Mouse (Mus musculus) cerebellum, postnatal 10 days (tissue): ENCODE measurements at regions not wholly inside any gene's neighbourhood (a gene's known extent, or its start where the extent isn't known, plus 50 kb on each side); places are given as distances from the start of the nearest gene placed in this dataset.
A peak's percentile ranks its signal among the peaks of the same experiment; 100 is the strongest.

Source experiments
- DNase-seq, 2 experiments: peaks; one replicate each; pipeline ENCODE4 v3.0.0; 2021; ENCODE audit warnings: mixed read lengths in 2 of 2

DNA sequence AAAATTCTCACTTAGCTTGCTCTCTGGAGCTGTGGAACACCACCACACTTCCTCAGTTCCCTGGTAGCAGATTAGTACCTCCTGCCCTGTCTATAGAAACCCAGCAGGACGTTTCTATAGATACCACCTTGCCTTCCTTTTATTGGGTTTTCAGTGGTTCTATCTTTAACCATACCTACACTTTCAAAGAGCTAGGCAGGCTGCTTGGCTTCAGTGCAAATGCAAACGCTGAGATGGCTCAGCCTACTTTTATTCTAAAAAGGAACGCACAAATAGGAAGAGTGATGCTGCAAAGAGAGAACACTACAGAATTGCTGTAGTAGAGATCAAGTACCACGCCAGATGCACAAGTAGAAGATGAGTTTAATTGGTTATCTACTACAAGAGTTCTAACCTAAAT is 120.9 kb upstream of the Ifne start:
- DNase-seq: no peak

DNA sequence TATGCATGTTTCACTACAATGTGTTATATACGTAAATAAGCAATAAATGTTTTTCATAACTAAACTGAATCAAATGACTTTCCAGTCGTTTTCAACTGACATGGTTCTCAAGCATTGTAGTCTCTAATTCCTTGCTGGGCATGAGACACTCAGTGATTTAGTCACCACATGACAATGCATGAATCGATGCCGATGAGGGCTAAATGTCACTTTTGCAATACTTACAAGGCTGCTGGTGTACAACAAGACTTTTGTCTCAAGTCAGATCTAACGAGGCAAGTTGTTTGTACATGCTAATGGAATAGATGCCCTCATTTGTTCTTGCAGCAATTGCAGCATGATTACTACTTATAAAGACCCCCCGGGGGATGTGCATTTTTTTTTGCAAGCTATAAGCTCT is 120.2 kb upstream of the Ifne start:
- DNase-seq: no peak

DNA sequence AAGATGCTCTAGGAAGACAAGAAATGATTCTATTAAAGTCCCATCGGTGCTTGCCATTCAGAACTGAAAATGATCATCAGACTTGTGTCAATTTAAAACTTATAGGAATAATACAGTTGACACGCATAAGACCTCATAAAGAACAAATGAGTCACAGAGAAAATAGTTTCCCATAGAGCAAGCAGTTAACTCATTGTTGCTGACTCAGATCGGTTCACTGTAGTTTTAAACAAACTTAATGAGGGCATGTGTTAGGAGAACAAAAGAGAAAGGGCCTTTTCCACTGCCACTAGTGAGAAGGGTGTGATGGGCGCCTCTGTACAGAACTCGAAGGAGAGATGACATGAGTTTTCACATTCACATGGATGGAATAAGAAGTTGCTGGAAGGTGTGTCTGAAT is 118.3 kb upstream of the Ifne start:
- no peak for DNase-seq

DNA sequence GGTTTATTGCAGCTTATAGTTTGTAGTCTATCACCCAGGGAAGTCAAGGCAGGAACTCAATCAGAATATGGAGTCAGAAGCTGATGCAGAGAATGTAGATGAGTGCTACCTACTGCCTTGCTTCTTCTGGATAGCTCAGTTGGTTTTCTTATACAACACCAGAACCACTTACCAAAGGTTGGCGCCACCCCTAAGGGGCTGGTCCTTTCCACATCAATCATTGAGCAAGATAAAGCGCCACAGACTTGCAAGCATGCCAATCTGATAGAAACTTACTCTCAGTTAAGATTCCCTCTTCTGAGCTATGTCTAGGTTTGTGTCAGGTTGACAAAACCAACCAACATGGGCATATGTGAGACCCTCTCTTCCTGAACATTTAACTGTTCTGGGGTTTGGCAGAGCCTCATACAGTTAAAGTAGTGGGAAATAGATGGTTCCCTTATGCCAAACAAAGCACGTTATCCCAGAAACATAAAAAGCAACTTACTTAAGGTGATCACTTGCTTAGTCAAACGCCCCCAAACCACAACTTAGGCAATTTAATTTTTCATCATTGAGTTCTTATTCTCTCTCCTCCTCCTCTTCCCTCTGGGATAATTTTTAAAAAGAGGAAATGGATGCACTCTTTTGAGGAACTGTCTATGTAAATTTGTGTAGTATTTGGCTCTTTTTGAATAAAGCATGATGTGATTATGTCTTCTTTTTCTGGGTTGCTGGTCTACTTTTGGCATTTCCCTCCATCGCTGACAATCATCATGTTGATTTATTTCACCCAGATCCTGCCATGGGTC is 115.3 kb upstream of the Ifne start:
- DNase-seq: no peak

DNA sequence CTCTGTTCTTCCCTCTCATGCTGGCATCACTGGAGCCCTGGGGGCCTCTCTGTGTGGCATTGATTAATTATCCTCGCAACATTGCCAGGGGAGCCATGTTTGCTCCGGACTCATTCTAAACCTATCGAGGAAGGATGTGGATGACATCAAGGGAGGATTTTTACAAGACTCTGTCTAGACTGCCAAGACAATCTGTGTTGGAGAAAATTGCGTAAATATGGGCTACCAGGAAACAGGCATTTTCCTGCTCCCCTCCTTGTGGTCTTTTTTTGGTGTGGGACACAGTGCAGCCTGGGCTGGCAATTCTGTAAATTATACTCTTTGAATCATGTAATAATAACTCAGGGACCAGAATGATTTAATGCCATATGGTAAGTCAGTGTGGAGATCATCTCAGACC is 114.5 kb upstream of the Ifne start:
- no peak for DNase-seq

DNA sequence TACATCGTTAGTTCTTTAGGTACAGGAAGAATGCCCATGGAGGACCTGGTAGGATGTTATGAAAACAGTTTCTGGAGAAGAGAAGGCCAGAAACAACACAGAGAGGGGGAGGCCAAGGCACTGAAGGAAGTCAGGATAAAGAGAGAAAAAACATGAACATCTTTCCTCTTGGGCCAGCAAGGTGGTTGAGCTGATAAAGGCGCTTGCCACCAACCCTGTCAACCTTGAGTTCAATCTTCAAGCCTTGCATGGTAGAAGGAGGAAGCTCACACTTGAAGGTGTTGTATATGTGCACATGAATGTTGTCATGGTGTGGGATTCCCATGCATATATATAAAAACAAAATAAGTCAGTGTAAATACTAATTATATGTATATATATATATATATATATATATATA is 112.5 kb upstream of the Ifne start:
- no peak for DNase-seq

DNA sequence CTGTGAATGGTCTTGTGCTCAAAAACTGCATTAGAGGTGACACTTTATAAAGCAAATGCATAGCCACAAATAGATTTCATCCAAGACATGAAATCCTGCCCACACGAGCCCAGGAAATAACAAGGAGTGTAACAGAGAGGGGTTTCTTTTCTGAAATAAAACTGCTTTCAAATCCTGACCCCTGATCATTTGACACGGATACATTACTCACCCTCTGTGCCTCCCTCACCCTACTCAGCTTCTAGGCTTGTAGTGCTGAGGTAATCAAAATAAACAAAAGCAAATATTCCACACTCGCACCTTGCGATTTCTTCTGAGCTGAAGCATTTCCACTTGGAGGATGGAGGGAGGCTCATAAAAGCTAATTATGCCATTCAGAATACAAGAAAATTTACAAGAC is 108.4 kb upstream of the Ifne start:
- DNase-seq: no peak

DNA sequence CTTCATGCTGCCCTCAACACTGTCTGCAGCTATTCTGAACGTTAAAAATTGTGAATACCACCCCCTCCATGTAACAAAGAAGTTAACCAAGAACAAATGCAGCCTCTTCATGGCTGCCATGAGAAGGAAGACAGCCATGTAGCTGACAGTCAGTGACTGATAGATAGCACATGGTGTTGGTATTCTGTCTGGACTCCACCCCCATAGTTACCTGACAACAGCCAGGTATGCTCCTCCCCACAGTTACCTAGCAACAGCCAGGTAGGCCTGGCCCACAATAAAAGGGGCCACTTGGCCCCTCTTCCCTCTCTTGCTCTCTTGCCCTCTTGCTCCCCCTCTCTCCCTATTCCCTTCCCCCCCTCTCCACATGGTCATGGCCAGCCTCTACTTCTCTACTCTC is 107.1 kb upstream of the Ifne start:
- DNase-seq: no peak

DNA sequence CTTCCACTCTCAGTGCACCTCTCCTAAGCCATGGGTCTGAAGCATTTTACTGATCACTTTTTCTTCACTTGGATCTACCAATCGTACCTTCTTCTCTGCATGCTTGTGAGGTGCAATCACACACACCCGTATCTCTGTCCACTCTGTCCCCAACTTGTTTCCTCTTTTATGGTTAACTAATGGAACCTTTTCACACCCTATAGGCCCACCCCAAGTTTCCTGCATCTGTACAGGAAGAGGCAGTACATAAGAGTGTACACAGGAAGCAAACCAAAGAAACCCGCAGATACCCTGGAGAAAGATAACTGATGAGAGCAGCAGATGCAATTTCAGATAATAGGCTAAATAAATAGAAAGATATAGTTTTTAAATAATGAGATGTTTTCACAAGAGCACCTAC is 102.5 kb upstream of the Ifne start:
- DNase-seq: no peak

DNA sequence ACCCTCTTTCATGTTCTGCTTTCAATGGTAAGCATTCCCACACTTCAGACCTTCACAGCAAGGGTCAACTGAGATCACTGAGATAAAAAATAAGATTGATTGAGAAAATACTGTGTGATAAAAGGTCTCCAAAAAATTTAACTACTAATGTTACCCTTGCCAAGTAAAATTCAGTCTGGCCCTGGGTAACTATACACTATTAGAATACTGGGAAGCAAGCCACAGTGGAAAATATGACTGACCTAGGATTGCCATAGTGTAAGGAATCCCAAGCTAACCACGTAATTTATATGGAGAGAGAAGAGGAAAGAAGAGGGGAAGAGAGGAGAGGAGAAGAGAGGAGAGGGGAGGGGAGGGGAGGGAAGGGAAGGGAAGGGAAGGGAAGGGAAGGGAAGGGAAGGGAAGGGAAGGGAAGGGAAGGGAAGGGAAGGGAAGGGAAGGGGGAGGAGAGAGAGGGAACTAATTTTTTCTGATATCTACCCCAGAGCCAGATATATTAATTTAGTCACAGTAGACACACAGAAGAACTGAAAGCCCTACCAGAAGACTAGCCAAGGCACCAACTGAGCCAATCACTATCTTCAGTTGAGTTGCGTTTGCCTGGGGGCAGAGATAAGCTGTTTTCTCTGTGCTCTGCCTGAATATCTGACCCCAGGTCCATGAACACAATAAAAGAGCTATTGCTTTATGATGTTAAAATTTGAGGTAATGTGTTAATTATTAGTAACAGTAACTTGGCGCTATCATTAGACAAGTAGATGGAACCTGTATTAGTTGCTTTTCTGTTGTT is 97.3 kb upstream of the Ifne start:
- DNase-seq: no peak

DNA sequence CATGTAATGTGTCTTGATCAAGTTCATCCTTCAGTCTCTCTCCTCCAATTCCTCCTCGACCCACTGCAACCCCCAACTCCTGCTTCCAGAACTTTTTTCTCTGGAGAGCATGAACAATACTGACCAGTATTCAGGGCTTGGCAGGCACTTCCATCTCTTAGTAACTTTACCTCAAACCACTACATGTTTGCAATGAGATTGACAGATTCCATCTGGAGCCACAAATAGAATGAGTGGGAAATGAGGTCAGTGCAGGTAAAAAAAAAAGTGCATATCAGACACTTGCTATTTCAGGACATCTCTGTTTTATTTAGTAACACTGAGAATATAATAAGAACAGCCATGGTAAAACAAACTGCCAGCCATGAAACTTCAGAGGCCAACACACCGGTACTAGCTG is 94.5 kb upstream of the Ifne start:
- DNase-seq: no peak

DNA sequence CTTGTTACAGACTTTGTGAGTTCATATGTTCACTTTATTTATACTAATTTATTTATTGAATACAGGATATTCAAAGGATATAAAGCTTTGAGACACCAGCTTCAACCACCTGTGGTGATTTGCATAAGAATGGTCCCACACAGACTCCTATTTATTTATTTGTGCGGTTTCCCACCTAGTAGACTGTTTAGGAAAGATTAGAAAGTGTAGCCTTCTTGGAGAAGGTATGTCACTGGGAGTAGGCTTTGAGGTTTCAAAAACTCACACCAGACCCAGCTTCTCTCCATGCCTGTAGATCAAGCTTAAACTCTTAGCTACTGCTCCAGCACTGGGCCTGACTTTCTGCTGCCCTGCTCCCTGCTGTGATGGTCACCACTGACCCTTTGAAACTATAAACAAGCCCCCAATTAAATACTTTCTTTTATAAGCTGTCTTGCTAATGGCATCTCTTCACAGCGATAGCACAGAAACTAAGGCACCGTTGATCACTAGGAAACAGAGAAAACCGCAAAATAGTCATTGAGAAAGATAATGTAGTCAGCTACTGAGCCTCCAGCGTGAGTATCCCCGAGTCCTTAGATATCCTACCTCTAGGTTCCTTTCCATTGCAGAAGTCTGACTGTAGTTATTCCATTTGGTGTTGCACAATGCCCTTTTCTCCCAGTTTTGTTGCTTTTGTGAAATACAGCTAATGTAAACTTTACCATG is 89.3 kb upstream of the Ifne start:
- DNase-seq: no peak

DNA sequence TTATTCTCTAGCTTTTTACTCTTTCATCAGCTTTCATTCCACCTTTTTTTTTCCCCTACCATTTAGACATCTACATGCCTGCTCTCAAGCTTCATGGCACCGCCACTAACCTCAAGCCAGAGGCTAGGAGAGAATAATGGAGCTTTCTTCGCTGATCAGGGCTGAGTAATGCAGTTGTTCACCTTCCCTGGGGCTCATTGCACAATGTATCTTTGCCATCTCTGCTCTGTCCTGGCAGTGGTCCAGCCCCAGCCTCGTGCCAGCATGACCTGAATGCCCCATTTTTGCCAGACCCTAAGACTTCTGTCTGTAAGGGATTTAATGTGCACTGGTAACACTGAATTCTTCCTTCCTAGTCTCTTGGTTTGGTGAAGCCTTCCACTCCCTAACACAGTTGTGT is 79.6 kb upstream of the Ifne start:
- DNase-seq: peak; percentile 22 to 34

DNA sequence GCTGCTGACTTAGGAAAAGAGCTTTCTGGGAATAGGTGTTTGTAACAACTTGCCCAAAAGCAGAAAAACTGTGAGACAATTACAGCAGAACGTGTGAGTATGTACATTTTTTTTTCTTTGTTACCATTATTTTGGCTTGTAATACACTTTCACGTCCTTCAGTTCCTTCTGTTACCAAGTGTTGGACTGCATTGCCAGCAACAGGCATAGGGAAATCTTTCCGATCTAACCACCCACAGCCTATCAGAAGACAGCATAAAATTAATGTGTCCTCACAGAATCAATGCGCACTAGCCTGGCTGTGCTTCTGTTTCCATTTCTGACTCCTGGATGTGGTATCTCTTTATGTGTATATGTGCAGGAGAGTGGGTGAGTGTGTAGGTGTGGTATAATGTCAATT is 76.6 kb upstream of the Ifne start:
- no peak for DNase-seq

DNA sequence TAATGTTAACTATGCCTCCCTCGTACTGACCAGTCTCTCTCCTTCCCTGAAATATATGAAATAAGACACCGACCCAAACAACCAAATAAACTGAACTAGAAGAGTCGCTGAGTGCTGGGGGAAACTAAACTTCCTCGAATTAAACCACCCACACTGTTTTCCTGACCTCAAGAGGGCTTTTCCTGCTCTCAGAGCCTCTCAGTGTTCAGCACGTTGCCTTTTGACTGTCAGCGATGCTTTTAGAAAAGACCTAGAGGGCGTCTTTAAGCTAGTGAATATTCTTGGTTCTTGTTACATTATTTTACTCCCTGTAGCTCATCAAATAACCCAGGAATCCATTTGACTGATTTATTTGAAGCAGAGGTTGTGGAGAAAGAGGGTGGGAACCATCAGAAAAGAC is 76.2 kb upstream of the Ifne start:
- no peak for DNase-seq

DNA sequence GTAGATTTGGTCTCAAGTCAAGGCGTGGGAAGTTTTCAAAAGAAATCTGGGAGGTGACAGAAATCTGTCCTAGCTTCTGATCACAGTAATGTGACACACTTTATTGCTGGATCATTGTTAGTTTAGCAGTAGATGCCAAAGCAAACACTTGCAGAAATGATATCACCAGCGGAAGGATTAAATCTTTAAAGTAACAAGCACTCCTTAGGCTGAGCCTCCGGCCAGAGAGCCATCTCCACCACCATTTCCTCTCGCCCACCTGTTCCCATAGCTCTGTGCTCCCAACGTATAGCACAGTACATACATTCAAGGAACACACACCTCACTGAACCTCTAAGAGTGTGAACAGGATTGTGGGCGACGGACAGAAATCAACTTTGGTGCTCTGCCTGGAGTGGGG is 75.6 kb upstream of the Ifne start:
- DNase-seq: no peak

DNA sequence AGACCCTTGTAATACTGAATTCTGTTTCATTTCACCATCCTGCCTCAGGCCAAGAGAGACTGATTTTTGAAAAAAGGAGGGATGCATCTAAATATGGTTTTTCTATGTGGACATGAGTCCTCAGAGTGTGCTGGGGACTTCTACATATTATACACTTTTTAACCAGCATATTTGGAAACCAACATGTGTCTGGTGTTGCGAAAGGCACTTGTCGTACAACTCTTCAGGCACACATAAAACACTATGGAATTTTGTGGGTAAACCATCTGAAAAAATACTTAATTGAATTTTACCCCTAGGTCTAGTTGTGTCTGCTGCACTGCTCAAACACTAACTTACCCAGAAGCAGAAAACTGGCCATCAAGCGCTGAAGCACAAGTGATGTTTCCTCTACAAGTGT is 74.0 kb upstream of the Ifne start:
- no peak for DNase-seq

DNA sequence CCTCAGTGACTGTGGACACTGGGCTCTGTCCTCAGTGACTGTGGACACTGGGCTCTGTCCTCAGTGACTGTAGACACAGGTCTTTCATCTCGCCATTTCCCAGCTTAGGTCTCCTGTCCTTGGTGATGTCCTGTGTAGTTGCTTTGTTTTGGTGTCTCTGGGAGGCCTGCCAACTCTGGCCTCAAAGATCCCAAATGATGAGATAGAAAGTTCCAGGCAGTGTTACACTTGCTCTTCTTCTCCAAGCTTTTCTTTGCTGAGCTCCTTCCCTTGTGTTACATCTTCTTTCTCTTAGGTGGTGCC is 71.0 kb upstream of the Ifne start:
- DNase-seq: no peak

DNA sequence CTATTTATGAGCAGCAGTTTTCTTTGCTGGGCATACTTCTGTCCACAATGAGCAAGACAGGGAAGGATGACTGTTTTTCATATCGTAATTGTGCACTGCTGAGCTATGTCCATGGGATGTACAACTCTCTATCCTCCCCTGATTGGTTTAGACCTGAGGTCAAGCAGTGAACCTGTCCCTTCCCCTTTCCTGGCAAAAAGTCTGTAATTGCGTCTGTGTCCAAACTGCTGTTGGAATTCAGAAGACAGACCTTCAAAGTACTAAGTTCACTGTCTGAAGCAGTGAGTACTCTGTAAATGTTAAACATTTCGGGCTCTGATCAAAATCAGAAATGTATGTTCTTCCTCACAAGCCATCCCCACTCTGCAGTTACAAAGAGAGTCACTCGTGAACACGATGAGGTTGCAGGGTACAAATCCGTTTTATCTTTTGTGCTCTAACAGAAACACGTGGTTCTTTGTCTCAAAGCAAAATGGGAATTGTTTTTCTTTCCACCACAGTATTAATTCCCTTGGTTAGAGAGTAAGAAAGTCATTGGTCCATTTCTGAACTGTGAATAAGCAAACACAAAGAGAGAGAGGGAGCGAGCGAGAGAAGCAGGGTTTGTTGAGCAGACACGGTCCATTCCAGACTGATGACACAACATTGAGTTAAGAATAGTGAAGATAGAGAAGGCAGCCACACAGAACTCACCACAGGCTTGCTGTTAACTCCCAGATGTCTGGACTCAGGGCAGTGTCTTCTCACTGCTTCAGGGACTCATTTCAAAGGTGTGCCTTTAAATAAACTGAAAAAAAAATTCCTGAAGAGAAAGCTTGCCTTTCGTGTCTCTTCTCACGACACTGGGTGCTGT is 70.4 kb upstream of the Ifne start:
- DNase-seq: no peak

DNA sequence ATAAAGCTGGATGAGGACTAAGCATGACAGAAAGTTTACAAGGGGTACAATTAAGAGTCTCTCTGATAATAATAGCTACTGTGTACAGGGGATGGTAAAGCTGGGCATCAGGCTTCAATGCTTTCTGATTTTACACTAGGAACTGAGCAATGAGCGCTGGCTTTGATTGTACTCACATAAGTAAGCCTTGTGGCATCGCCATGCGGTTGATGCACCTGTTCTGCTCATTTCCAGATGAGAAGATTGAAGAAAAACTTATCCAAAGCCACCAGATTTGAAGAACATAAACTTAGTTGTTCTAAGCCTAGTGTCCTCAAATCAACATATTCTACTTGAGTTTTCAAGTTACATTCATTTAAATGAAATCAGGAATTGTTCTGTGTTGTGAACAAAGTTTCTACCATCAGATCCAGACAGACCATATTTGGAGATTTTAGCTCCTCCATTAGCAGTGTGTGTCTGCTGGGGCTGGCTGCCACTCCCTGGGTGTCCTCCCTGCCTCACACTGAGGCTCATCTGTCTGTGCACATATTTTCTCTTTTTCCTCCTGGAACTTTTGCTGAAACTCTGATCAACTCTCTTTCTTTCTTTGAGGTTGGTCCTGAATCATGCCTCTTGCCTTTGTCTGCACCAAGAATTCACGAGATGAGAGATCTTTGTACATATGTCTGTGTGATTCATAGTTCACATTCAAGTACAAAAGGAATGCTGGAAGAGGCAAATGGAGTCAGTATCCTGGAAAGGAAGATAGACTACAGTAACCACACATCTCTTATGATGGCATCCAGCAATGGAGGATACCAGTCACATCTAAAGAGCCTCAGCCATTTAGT is 68.2 kb upstream of the Ifne start:
- no peak for DNase-seq

DNA sequence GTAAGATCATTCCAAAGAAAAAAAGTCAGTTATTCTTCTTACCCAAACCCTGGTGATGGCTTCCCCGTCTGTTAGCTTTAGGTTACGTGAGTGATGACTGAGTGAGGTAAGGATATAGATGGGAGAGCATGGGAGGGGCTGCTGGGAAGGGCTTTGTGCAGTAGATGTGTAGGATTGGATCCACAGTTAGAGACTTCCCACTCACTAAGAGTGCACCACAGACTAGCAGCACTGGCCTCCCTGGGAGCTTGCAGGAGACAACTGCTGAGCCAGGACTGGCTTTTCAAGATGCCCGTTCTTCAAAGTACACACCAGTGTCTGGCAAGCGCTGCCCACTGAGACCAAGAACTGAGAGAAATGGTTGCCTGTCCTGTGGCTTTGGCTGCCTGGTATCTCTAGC is 62.0 kb upstream of the Ifne start:
- DNase-seq: no peak

DNA sequence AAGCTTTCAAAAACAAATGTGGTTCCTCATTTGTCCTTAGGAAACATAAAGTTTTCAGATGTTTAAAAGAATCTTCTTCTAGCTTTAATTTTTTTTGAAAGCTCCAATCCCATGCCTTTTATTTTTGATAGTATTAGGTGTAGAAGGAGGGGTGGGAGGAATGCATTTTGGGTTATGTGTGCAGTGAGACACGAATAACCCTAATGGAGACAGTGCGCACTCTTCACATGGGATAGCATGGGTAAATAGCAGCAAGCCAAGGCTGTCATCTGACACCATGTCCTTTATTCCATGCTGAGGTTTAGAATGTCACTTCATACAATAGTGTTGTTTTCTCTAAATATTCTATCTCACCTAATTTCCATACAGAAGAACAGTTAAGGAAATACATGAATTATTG is 60.7 kb upstream of the Ifne start:
- no peak for DNase-seq
